Mouse (Mus musculus): ENCODE data around the gene E330017A01Rik. TPM values are rescaled to one million over a fixed set of nuclear protein-coding genes. Genes with fewer than 3 reads are reported as not detected.

E330017A01Rik gene
- polyA plus RNA-seq, 1 experiment from 2014 or later = not detected

DNA sequence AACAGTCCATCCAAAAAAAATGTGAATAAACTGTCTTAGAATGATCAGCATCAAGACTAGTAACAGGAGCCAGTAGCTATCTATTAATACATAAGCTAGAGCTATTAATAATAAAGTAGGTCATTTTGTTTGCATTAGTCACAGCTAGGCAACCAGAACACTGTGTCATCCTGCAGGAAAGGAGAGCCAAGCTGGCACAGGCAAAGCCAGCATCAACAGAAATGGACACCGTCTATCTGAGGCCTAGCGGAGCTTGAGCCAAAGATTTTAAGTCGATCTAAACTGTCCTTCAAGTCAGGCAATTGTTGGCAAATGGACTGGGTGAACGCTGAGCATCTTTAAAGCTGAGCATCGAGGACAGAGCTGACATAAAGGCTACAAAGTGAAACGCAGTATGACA is 37.7 kb downstream of the E330017A01Rik start:
- Histone ChIP-seq H3K4me2 (ENCODE audit: low read length) (no peak overlapping the region), H3K27ac (ENCODE audit: low read depth, low read length) (no peak overlapping the region), H3K9ac (ENCODE audit: low read length) (no peak overlapping the region), H3K4me1 (ENCODE audit: control insufficient read depth, insufficient read depth, low read length) (no peaks in the 10 kb centered on the region), H3K9me3 (replicated peaks; ENCODE audit: control insufficient read depth, low read length) (no peaks in the 10 kb centered on the region), H3K36me3 (ENCODE audit: control insufficient read depth, insufficient read depth, low read length) (no peaks in the 10 kb centered on the region), H3K4me3 (ENCODE audit: low read depth, low read length) (no peak overlapping the region), H3K27me3 (replicated peaks; ENCODE audit: control insufficient read depth, insufficient read depth, low read length) (no peaks in the 10 kb centered on the region)
- DNase-seq (ENCODE audit: low spot score) (no peak), ATAC-seq (no peak)
- 93% methylated on average over 6 of the region's 6 CpGs for WGBS

DNA sequence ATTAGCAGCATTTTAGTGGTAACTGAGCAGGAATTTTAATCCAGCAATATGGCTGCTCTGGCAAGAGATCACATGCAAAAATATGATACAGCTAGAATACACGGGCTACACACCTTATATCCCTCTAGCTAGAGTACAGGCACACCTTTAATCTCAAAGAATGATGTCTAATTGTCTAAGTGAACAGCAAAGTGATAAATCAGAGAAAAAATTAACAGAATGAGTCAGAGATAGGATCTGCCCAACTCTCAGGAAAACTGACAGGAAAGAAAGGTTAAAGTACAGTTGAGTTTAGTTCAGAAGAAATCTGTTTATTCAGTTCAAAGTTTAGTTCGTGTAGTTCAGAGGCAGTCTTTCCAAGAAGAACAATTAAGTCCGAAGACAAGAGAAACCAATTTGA is 47.2 kb downstream of the E330017A01Rik start:
- Histone ChIP-seq H3K9ac (ENCODE audit: low read length) (no peak overlapping the region), H3K4me2 (ENCODE audit: low read length) (no peak overlapping the region), H3K4me3 (ENCODE audit: low read depth, low read length) (no peak overlapping the region), H3K27me3 (replicated peaks; ENCODE audit: control insufficient read depth, insufficient read depth, low read length) (no peaks in the 10 kb centered on the region), H3K4me1 (ENCODE audit: control insufficient read depth, insufficient read depth, low read length) (no peaks in the 10 kb centered on the region), H3K9me3 (replicated peaks; ENCODE audit: control insufficient read depth, low read length) (no peaks in the 10 kb centered on the region), H3K36me3 (ENCODE audit: control insufficient read depth, insufficient read depth, low read length) (no peaks in the 10 kb centered on the region), H3K27ac (ENCODE audit: low read depth, low read length) (no peak overlapping the region)
- WGBS = 76% methylated on average over 3 of the region's 3 CpGs
- no peak for DNase-seq (ENCODE audit: low spot score)
- ATAC-seq = no peak

DNA sequence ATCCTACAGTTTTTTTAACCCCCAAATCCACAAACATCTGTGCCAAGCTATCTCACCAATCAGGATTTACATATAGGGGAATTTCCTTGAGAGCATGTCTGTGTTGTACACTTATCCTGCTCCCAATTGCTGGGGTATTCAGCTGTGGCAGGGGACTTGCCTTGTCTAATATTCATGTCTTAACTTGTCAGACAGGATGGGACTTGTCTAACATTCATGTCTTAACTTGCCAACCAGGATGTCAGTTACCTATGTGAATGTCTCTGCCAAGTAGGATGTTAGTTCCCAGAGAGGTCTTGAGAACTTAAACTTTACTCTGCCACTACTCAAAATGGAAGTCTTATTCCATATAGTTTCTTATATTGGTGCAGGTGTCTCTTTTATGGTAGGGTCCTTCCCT is 49.1 kb downstream of the E330017A01Rik start:
- DNase-seq (ENCODE audit: low spot score) = no peak
- no peaks in the 10 kb centered on the region for H3K9me3 ChIP-seq (replicated peaks; ENCODE audit: control insufficient read depth, low read length)
- ATAC-seq = no peak

More for the DNA sequence above, 49.1 kb downstream of the E330017A01Rik start:
- Histone ChIP-seq H3K4me2 (ENCODE audit: low read length) (no peak overlapping the region), H3K4me1 (ENCODE audit: control insufficient read depth, insufficient read depth, low read length) (no peaks in the 10 kb centered on the region), H3K27me3 (replicated peaks; ENCODE audit: control insufficient read depth, insufficient read depth, low read length) (no peaks in the 10 kb centered on the region), H3K27ac (ENCODE audit: low read depth, low read length) (no peak overlapping the region), H3K4me3 (ENCODE audit: low read depth, low read length) (no peak overlapping the region), H3K9ac (ENCODE audit: low read length) (no peak overlapping the region), H3K36me3 (ENCODE audit: control insufficient read depth, insufficient read depth, low read length) (no peaks in the 10 kb centered on the region)

Other genes with a start within 250 kb of the E330017A01Rik start
- 6.5 and 6.9 TPM in 2 replicates for gene Dcbld2, start 230.3 kb downstream of the E330017A01Rik start, polyA plus RNA-seq (2014; fragmentation: Nextera tagmentation; extraction: Ambion mirVana)
- gene St3gal6, start 114.5 kb downstream of the E330017A01Rik start, polyA plus RNA-seq (2014; fragmentation: Nextera tagmentation; extraction: Ambion mirVana) = 7.8 and 8.3 TPM in 2 replicates
- gene Gm813, start 21.8 kb downstream of the E330017A01Rik start, polyA plus RNA-seq (2014; fragmentation: Nextera tagmentation; extraction: Ambion mirVana) = not detected in 2 replicates
- 8.9 and 9.1 TPM in 2 replicates for gene Cpox, start 31.6 kb upstream of the E330017A01Rik start, polyA plus RNA-seq (2014; fragmentation: Nextera tagmentation; extraction: Ambion mirVana)
- not detected in 2 replicates for gene Gpr15, start 80.3 kb upstream of the E330017A01Rik start, polyA plus RNA-seq (2014; fragmentation: Nextera tagmentation; extraction: Ambion mirVana)
- 134 and 145 TPM in 2 replicates for gene Cldnd1, start 89.2 kb upstream of the E330017A01Rik start, polyA plus RNA-seq (2014; fragmentation: Nextera tagmentation; extraction: Ambion mirVana)
- gene Olfr172, start 124.4 kb upstream of the E330017A01Rik start, polyA plus RNA-seq (2014; fragmentation: Nextera tagmentation; extraction: Ambion mirVana) = not detected in 2 replicates
- not detected in 2 replicates for gene Olfr173, start 161.5 kb upstream of the E330017A01Rik start, polyA plus RNA-seq (2014; fragmentation: Nextera tagmentation; extraction: Ambion mirVana)
- gene Olfr175-ps1, start 188.0 kb upstream of the E330017A01Rik start, polyA plus RNA-seq (2014; fragmentation: Nextera tagmentation; extraction: Ambion mirVana) = not detected in 2 replicates
- not detected in 2 replicates for gene Olfr177, start 236.0 kb upstream of the E330017A01Rik start, polyA plus RNA-seq (2014; fragmentation: Nextera tagmentation; extraction: Ambion mirVana)